Mouse (Mus musculus) forebrain, embryonic 13.5 days (tissue): Measurements from ENCODE around the gene A030003K21Rik. TPM values are rescaled to one million over a fixed set of nuclear protein-coding genes. Genes with fewer than 3 reads are reported as not detected.
A peak's percentile ranks its signal among the peaks of the same experiment; 100 is the strongest.
"Not testable (repeated sequence)": the region's sequence is repeated elsewhere in the genome, so short reads cannot be mapped to it uniquely, and the experiment has no call there.

Experiments
- ATAC-seq: fragments of 200-750 bp; cut with Nextera tagmentation; 2 replicates; pipeline ENCODE4 v1.8.0; 2017
- H3K27ac ChIP-seq: fragments of 300-500 bp; sonication (generic); 2 replicates; pipeline ENCODE4 v1.5.1; 2015; ENCODE audit warnings: inconsistent platforms, mild to moderate bottlenecking, moderate library complexity
- H3K27me3 ChIP-seq: fragments of 300-500 bp; sonication (generic); 2 replicates; pipeline ENCODE4 v1.6.1; 2015; ENCODE audit warnings: mild to moderate bottlenecking, inconsistent platforms
- H3K36me3 ChIP-seq: fragments of 300-500 bp; sonication (generic); 2 replicates; pipeline ENCODE4 v1.6.1; 2015; ENCODE audit warnings: mild to moderate bottlenecking, inconsistent platforms; ENCODE audit not compliant: poor library complexity, severe bottlenecking
- H3K4me1 ChIP-seq: fragments of 300-500 bp; sonication (generic); 2 replicates; pipeline ENCODE4 v1.6.1; 2015; ENCODE audit warnings: inconsistent platforms
- H3K4me2 ChIP-seq: fragments of 300-500 bp; sonication (generic); 2 replicates; pipeline ENCODE4 v1.6.1; 2015; ENCODE audit warnings: inconsistent platforms, mild to moderate bottlenecking, moderate library complexity
- H3K4me3 ChIP-seq: fragments of 300-500 bp; sonication (generic); 2 replicates; pipeline ENCODE4 v1.5.1; 2015; ENCODE audit warnings: mild to moderate bottlenecking, inconsistent platforms
- H3K9ac ChIP-seq: fragments of 300-500 bp; sonication (generic); 2 replicates; pipeline ENCODE4 v1.6.1; 2015; ENCODE audit warnings: mild to moderate bottlenecking, inconsistent platforms
- H3K9me3 ChIP-seq: fragments of 300-500 bp; sonication (generic); replicated peaks from 2 replicates; pipeline ENCODE4 v1.6.1; 2016; ENCODE audit warnings: inconsistent platforms
- WGBS: fragments of 180-500 bp; shearing (Covaris S2); methylation state at CpG from one replicate; pipeline ENCODE4 v1.1.7; 2015; 5-methylcytosine and 5-hydroxymethylcytosine counted together
- polyA plus RNA-seq: library from polyadenylated mRNA; unstranded; fragments of >200 nt; fragmentation: Nextera tagmentation; extraction: Ambion mirVana; gene quantifications from 2 replicates; pipeline ENCODE4 v1.2.1, GENCODE M21; 2015

A030003K21Rik gene
- polyA plus RNA-seq = not detected in 2 replicates

GRCm38 (mm10) chr1:82943295-82943694 is at the start of gene A030003K21Rik:
A030003K21Rik (minus strand) TSS chr1:82943388.
- H3K27ac ChIP-seq, H3K36me3 ChIP-seq, H3K9me3 ChIP-seq, H3K4me2 ChIP-seq, H3K4me3 ChIP-seq, H3K27me3 ChIP-seq, H3K4me1 ChIP-seq, ATAC-seq, H3K9ac ChIP-seq: not testable (repeated sequence)
- no CpG with 5 or more reads among the region's 6 CpGs for WGBS

DNA sequence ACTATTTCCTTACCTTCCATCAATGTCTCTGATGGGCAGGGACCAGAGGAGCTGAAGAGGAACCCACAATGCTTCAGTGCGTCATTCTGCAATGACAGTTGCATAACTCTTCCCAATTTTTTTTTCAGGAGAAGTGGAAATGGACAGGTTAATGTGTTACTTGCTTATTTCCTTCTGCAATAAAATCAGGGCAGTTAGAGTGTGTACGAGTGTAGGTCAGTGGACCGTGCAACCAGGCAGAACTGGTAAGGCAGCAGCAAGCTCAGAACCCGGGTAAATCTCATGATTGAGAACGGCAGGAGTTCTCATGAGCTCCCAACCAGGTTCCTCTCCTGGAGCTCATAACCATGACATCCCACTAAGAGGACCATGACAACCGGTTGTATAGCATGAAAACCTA is 48.9 kb upstream of the A030003K21Rik start:
- WGBS = 91% methylated on average over 6 of the region's 6 CpGs
- no peak overlapping the region for H3K4me2 ChIP-seq
- H3K4me3 ChIP-seq = no peak overlapping the region
- H3K36me3 ChIP-seq = no peaks in the 10 kb centered on the region
- H3K27me3 ChIP-seq = no peaks in the 10 kb centered on the region
- H3K4me1 ChIP-seq = no peaks in the 10 kb centered on the region
- H3K9me3 ChIP-seq = no peaks in the 10 kb centered on the region
- H3K27ac ChIP-seq = no peak overlapping the region
- ATAC-seq = no peak
- H3K9ac ChIP-seq = no peak overlapping the region

DNA sequence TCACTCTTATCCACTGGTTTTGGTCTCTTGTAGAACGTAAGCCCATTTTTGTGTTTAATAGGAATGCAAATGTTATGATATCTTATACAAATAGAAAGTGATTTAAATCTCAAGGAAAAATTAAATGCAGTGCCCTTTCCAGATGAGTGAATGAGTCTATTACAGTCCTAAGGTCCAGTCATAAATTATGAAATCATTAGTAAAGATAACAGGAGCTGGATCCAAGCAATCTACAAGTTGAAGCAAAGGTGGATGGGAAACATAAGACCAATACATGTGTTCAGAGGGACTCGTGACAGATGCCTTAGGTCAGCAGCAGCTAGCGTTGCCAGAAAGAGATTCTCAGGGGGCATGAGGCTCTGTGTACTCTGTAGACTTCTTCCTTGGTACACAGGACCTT is 48.4 kb upstream of the A030003K21Rik start:
- H3K9me3 ChIP-seq = no peaks in the 10 kb centered on the region
- no peaks in the 10 kb centered on the region for H3K4me1 ChIP-seq
- 88% methylated on average over 3 of the region's 3 CpGs for WGBS
- H3K4me2 ChIP-seq = no peak overlapping the region
- H3K4me3 ChIP-seq = no peak overlapping the region
- H3K9ac ChIP-seq = no peak overlapping the region
- no peak overlapping the region for H3K27ac ChIP-seq
- ATAC-seq = no peak
- H3K27me3 ChIP-seq = no peaks in the 10 kb centered on the region
- H3K36me3 ChIP-seq = no peaks in the 10 kb centered on the region

DNA sequence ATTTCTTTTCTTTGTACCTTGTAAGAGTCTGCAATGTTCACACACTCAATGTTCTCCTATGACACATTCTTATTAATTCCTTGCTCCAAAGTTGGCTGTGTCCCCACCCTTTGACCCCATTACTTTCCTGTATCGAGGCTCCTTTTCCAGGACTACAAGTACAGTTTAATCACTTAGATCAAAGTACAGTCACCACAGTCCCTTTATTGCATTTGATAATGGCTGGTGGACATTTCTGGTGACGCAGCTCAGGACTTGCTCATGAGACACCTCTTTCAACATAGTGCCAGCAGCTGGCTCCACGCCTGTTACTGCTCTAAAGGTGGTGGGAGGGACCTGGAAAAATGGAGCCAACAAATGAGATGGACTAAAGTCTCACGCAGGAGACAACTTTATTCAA is 47.9 kb upstream of the A030003K21Rik start:
- WGBS = 75% methylated on average over 4 of the region's 4 CpGs
- Histone ChIP-seq H3K9ac (no peak overlapping the region), H3K36me3 (no peaks in the 10 kb centered on the region), H3K4me2 (no peak overlapping the region), H3K9me3 (no peaks in the 10 kb centered on the region), H3K27ac (no peak overlapping the region), H3K4me1 (no peaks in the 10 kb centered on the region), H3K27me3 (no peaks in the 10 kb centered on the region), H3K4me3 (no peak overlapping the region)
- no peak for ATAC-seq

DNA sequence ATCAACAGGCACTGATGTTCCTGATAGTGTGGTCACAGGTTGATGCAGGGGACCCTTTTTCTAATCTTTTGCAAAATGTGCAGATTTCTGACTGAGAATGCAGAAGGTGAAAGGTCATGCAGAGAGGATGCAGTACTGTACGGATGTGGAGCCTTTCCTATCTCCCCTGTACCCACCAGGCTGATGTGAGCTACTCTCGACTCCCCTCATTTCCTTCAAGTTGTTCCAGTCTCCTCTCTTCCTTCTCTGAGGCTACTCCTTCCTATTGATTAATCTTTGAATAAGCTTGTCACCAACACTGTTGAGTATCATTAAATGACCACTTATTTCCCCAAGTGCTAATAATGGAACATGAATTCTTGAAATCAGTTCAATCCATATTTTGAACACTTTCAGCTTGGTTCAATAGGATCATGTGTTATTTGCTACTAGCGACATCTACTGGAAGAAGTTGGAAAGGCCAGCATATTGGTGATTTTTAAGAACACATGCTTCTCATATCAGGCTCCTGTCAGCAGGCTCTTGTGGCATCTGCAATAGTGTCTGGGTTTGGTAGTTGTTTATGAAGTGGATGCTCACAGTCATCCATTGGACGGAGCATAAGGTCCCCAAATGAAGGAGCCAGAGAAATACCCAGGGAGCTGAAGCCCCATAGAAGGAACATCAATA is 44.5 kb upstream of the A030003K21Rik start:
- H3K4me2 ChIP-seq = no peak overlapping the region
- peak; percentile 75 for ATAC-seq
- H3K36me3 ChIP-seq = no peaks in the 10 kb centered on the region
- H3K9ac ChIP-seq = no peak overlapping the region
- H3K4me3 ChIP-seq = no peak overlapping the region
- H3K27ac ChIP-seq = no peak overlapping the region
- peaks cover 9% of the 10 kb centered on the region; the same call in 1 of the 2 replicates for H3K9me3 ChIP-seq
- H3K27me3 ChIP-seq = no peaks in the 10 kb centered on the region
- WGBS = 37% methylated on average over 4 of the region's 4 CpGs
- H3K4me1 ChIP-seq = no peaks in the 10 kb centered on the region

DNA sequence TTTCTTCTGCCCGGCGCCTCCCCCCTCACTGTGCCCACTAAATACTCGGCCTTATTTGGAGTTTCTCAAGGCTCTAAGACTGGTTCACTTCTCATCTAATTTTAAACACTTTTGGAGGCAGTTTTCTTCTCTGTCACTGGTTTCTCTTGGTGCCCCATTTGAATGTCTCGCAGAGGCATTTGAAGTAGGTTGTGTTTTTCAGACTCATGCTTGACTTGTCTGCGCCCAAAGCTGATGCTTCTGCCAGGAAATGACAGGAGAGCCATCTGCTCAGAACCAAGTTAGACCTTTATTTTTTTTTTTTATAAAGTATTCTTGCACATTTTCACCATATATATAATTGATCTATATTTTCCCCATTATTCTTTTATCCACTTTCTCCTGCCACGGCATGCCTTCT is 43.5 kb upstream of the A030003K21Rik start:
- no peaks in the 10 kb centered on the region for H3K4me1 ChIP-seq
- WGBS = 91% methylated on average over 6 of the region's 6 CpGs
- no peak overlapping the region for H3K9ac ChIP-seq
- no peaks in the 10 kb centered on the region for H3K27me3 ChIP-seq
- H3K4me2 ChIP-seq = no peak overlapping the region
- ATAC-seq = no peak
- H3K27ac ChIP-seq = no peak overlapping the region
- H3K36me3 ChIP-seq = no peaks in the 10 kb centered on the region
- no peak overlapping the region for H3K4me3 ChIP-seq
- peaks cover 9% of the 10 kb centered on the region; the same call in 1 of the 2 replicates for H3K9me3 ChIP-seq

GRCm38 (mm10) chr1:82977840-82978239 is 34.7 kb upstream of the A030003K21Rik start:
- Histone ChIP-seq H3K4me1 (no peaks in the 10 kb centered on the region), H3K4me2 (no peak overlapping the region), H3K27me3 (no peaks in the 10 kb centered on the region), H3K36me3 (no peaks in the 10 kb centered on the region), H3K27ac (no peak overlapping the region), H3K9me3 (no peaks in the 10 kb centered on the region), H3K4me3 (no peak overlapping the region), H3K9ac (no peak overlapping the region)
- ATAC-seq = no peak

- ATAC-seq = no peak
- H3K4me3 ChIP-seq = no peak overlapping the region
- WGBS = 91% methylated on average over 5 of the region's 5 CpGs
- H3K4me1 ChIP-seq = no peaks in the 10 kb centered on the region
- H3K9ac ChIP-seq = no peak overlapping the region
- H3K9me3 ChIP-seq = no peaks in the 10 kb centered on the region
- no peaks in the 10 kb centered on the region for H3K27me3 ChIP-seq
- no peaks in the 10 kb centered on the region for H3K36me3 ChIP-seq
- H3K4me2 ChIP-seq = no peak overlapping the region
- no peak overlapping the region for H3K27ac ChIP-seq
These were observed 32.6 kb upstream of the A030003K21Rik start for GRCm38 (mm10) chr1:82975750-82976149.

DNA sequence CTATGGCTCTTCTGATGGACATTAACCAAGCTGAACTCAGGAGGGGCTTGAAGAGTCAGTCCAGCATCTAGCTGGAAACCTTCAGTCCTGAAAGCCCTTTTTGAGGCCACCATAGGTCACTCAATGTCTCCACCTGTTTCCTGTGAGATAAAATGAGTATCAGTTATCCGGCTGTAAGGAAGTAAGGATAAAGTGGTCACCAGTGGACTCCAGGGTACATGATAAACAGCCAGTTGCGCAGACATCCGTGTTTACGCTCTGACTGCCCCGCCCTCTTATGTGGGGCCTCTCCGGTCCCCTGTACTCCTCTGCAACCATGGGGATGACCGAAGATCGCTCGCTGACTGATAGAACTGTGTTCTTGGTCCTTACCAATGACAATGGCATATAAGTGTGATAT is 31.2 kb upstream of the A030003K21Rik start:
- H3K4me1 ChIP-seq = no peaks in the 10 kb centered on the region
- 94% methylated on average over 9 of the region's 9 CpGs for WGBS

DNA sequence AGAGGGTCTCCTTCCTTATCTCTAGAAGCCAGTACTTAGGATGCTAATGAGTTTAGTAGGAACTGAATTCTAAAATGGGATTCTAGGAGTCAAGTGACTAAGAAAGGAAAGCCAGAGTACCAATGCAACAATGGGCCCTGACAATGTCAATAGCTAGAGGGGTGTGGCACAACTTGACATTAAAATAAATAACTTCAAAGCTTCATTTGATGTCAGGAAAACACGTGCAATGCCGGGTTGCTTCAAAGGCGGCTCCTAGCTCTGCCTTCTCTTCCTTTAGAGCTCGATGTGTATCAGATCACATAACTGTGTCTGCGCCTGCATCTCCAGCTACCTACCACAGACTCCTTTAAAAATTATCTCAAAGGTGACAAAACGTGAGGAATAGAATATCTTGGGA is 30.7 kb upstream of the A030003K21Rik start:
- no peak overlapping the region for H3K9ac ChIP-seq

More for the DNA sequence above, 31.2 kb upstream of the A030003K21Rik start:
- Histone ChIP-seq H3K36me3 (no peaks in the 10 kb centered on the region), H3K4me2 (no peak overlapping the region), H3K27ac (no peak overlapping the region), H3K9ac (no peak overlapping the region), H3K9me3 (no peaks in the 10 kb centered on the region), H3K27me3 (no peaks in the 10 kb centered on the region), H3K4me3 (no peak overlapping the region)
- ATAC-seq = no peak

GRCm38 (mm10) chr1:82973244-82973643 is 30.1 kb upstream of the A030003K21Rik start:
- H3K9ac ChIP-seq = no peak overlapping the region
- H3K27ac ChIP-seq = no peak overlapping the region
- H3K9me3 ChIP-seq = no peaks in the 10 kb centered on the region
- H3K27me3 ChIP-seq = no peaks in the 10 kb centered on the region
- no peak overlapping the region for H3K4me2 ChIP-seq
- no peaks in the 10 kb centered on the region for H3K36me3 ChIP-seq
- no peaks in the 10 kb centered on the region for H3K4me1 ChIP-seq
- no peak for ATAC-seq
- H3K4me3 ChIP-seq = no peak overlapping the region
- 95% methylated on average over 1 of the region's 1 CpGs for WGBS

More for the DNA sequence above, 30.7 kb upstream of the A030003K21Rik start:
- H3K36me3 ChIP-seq = no peaks in the 10 kb centered on the region
- no peaks in the 10 kb centered on the region for H3K4me1 ChIP-seq
- no peaks in the 10 kb centered on the region for H3K27me3 ChIP-seq
- no peak overlapping the region for H3K27ac ChIP-seq
- no peak overlapping the region for H3K4me2 ChIP-seq
- no peaks in the 10 kb centered on the region for H3K9me3 ChIP-seq
- ATAC-seq = no peak
- 78% methylated on average over 6 of the region's 6 CpGs for WGBS
- no peak overlapping the region for H3K4me3 ChIP-seq

DNA sequence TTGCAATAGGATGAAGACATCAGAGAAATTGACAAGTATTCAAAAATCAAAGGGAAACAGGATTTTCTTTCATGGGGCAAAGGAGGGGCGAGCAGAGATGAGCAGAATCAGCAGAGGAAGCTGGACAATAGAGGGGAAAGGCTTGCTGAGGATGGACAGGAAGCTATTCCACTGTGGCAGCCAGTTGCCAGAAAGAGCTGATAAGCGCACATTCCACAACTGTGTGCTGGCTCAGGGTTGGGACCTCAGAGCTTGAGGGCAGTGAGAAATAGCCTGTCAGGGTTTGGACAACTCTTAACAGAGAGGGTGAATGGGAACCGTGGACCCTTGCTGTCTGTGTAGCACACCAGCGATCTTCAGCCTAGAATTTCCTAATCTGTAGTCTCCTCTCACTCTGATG is 28.9 kb upstream of the A030003K21Rik start:
- ATAC-seq = no peak
- Histone ChIP-seq H3K4me3 (no peak overlapping the region), H3K36me3 (no peaks in the 10 kb centered on the region), H3K9me3 (no peaks in the 10 kb centered on the region), H3K27me3 (no peaks in the 10 kb centered on the region), H3K9ac (no peak overlapping the region), H3K4me1 (no peaks in the 10 kb centered on the region), H3K27ac (no peak overlapping the region), H3K4me2 (no peak overlapping the region)
- 70% methylated on average over 4 of the region's 4 CpGs for WGBS

DNA sequence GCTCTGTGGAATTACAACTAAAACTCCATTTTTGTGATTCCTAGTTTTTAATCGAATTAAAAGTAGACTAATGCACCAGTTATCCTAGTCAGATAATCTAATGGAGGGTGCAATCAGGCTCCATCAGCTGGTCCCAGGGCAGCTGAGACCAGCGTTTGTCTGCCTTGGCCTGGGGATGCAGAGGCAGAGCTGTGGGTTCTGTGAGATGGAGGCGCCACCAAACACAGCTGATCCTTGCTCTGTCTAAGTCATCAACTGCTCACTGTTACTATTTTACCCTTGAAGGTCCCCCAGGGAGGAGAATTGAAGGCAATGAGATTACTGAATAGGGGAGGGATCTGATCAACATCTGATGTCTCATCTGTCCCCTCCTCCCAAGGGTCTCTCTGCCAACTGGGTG is 23.2 kb upstream of the A030003K21Rik start:
- H3K4me3 ChIP-seq = no peak overlapping the region
- H3K27ac ChIP-seq = no peak overlapping the region
- H3K4me2 ChIP-seq = no peak overlapping the region
- no peak for ATAC-seq
- 66% methylated on average over 3 of the region's 3 CpGs for WGBS
- H3K9ac ChIP-seq = no peak overlapping the region
- H3K9me3 ChIP-seq = no peaks in the 10 kb centered on the region
- no peaks in the 10 kb centered on the region for H3K27me3 ChIP-seq
- no peaks in the 10 kb centered on the region for H3K4me1 ChIP-seq
- no peaks in the 10 kb centered on the region for H3K36me3 ChIP-seq
